Mouse (Mus musculus) heart, embryonic 10.5 days (tissue): ENCODE results near the gene Plxnc1. TPM values are rescaled to one million over a fixed set of nuclear protein-coding genes. Genes with fewer than 3 reads are reported as not detected.

Experiments
- DNase-seq: peaks from one replicate; pipeline ENCODE4 v3.0.0-alpha.2; 2017; ENCODE audit warnings: low spot score
- H3K27ac ChIP-seq: fragments of 300-500 bp; sonication (generic); 2 replicates; pipeline ENCODE4 v1.5.1; 2016; ENCODE audit warnings: mild to moderate bottlenecking
- H3K27me3 ChIP-seq: fragments of 300-500 bp; sonication (generic); 2 replicates; pipeline ENCODE4 v1.6.1; 2016; ENCODE audit warnings: mild to moderate bottlenecking; ENCODE audit not compliant: poor library complexity, insufficient read depth, severe bottlenecking
- H3K36me3 ChIP-seq: fragments of 300-500 bp; sonication (generic); 2 replicates; pipeline ENCODE4 v1.6.1; 2016; ENCODE audit warnings: mild to moderate bottlenecking, moderate library complexity
- H3K4me1 ChIP-seq: fragments of 300-500 bp; sonication (generic); 2 replicates; pipeline ENCODE4 v1.6.1; 2016; ENCODE audit warnings: mild to moderate bottlenecking
- H3K4me3 ChIP-seq: fragments of 300-500 bp; sonication (generic); 2 replicates; pipeline ENCODE4 v1.5.1; 2016; ENCODE audit warnings: mild to moderate bottlenecking, moderate library complexity
- H3K9me3 ChIP-seq: fragments of 300-500 bp; sonication (generic); 2 replicates; pipeline ENCODE4 v1.6.1; 2016; ENCODE audit warnings: mild to moderate bottlenecking, moderate library complexity
- WGBS: fragments of 180-500 bp; shearing (Covaris S2); methylation state at CpG from one replicate; pipeline ENCODE4 v1.1.7; 2016; 5-methylcytosine and 5-hydroxymethylcytosine counted together
- polyA plus RNA-seq: library from polyadenylated mRNA; unstranded; fragments of >200 nt; fragmentation: Nextera tagmentation; extraction: Ambion mirVana; gene quantifications from 2 replicates; pipeline ENCODE4 v1.2.1, GENCODE M21; 2016

The Plxnc1 gene
- polyA plus RNA-seq, 1 experiment from 2014 or later = 2.2 TPM

DNA sequence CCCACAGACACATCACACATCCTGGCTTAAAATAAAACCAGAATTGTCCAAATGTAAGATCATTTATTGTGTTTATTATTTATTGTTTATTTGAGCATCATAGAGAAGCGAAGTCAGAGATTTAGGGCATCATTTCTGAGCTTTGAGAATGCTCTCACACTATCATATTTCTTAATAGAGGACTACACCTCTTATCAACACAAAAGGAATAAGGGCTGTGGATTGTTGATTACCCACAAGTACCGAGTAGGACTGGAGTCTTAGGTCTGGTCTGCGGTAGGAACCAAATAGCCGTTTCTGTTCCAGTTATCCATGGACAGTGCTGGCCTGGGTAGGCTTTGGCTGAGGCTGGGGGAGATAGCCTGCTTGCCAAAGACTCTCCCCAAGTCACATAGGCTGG, 20.2 kb downstream of the Plxnc1 start:
- DNase-seq = no peak
- no peaks in the 10 kb centered on the region for H3K9me3 ChIP-seq
- peaks cover 44% of the 10 kb centered on the region for H3K4me1 ChIP-seq
- H3K4me3 ChIP-seq = no peak overlapping the region
- WGBS = 51% methylated on average over 4 of the region's 4 CpGs
- 0 out of 2 replicates have a peak, but pooled peaks cover 3% of the 10 kb centered on the region for H3K36me3 ChIP-seq
- H3K27ac ChIP-seq = 0 out of 2 replicates have a peak overlapping the region, but pooled peaks have one; percentile 42
- H3K27me3 ChIP-seq = no peaks in the 10 kb centered on the region

DNA sequence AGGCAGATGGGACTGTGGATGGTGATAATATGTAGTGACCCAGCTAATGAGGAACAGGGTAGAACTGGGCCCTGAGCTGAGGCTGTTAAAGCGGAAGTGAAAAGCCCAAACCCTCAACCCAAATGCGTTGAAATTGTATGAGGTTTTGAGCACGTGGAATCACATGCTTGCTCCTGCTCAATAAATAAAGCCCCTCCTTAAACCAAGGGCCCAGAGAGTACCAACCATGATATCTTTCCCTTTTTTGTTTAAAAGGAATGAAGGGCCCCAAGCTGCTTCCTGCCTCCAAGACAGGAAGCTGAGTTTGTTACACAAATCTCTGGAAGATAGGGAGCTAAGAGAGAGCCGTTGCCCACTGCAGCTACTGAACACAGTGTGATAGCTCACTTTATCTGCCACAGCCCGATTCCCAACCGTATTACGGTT, 21.3 kb downstream of the Plxnc1 start:
- Histone ChIP-seq H3K27ac (peak overlapping the region; percentile 47; the same call in 1 of the 2 replicates), H3K27me3 (no peaks in the 10 kb centered on the region), H3K4me1 (peaks cover 44% of the 10 kb centered on the region), H3K4me3 (no peak overlapping the region), H3K36me3 (0 out of 2 replicates have a peak, but pooled peaks cover 3% of the 10 kb centered on the region), H3K9me3 (no peaks in the 10 kb centered on the region)
- DNase-seq = no peak
- WGBS = 47% methylated on average over 7 of the region's 7 CpGs

DNA sequence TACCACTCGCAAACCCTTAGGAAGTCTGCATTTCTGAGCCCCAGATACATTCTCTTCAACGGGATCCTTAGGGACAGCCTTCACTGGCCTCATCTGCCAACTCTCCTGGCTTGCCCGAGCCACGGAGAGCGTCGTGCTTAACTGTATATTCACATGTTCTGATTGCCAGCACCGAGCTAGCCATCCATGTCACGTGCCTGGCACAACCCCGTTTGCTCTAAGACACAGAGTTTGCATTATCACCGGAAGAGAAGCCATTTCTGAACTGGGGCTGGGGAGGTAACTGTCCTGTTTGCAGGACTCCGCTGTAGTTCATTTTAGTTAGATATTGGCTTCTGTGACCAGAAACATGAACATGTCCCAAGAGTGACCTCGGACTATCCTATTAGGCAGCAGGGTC, 21.8 kb downstream of the Plxnc1 start:
- no peak for DNase-seq
- H3K4me3 ChIP-seq = no peak overlapping the region
- H3K36me3 ChIP-seq = 0 out of 2 replicates have a peak, but pooled peaks cover 3% of the 10 kb centered on the region
- H3K27me3 ChIP-seq = no peaks in the 10 kb centered on the region
- peaks cover 48% of the 10 kb centered on the region for H3K4me1 ChIP-seq
- WGBS = 81% methylated on average over 12 of the region's 12 CpGs
- H3K27ac ChIP-seq = peak overlapping the region; percentile 47; the same call in 1 of the 2 replicates
- no peaks in the 10 kb centered on the region for H3K9me3 ChIP-seq

DNA sequence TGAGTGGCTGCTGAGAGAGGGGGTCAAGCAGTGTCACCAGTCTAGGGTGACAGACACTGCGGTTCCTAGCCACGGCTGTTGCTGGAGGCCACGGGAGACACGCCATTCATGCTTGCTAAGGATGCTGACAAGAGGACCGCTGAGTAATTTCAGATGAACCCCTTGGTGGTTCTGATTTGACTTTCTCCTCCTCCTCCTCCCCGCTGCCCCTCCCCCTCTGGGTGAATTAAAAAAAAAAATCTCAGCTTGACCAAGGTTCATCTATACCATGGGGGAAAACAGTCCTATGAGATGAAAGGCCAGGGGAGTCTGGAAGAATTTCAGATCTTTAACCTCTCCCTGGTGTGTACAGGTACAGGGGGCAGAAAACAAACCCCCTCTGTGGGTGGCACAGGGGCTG, 22.9 kb downstream of the Plxnc1 start:
- 58% methylated on average over 6 of the region's 6 CpGs for WGBS
- no peak for DNase-seq
- Histone ChIP-seq H3K9me3 (no peaks in the 10 kb centered on the region), H3K4me1 (peaks cover 44% of the 10 kb centered on the region), H3K27me3 (no peaks in the 10 kb centered on the region), H3K36me3 (0 out of 2 replicates have a peak, but pooled peaks cover 3% of the 10 kb centered on the region), H3K4me3 (no peak overlapping the region), H3K27ac (peak overlapping the region; percentile 10; the same call in 1 of the 2 replicates)

DNA sequence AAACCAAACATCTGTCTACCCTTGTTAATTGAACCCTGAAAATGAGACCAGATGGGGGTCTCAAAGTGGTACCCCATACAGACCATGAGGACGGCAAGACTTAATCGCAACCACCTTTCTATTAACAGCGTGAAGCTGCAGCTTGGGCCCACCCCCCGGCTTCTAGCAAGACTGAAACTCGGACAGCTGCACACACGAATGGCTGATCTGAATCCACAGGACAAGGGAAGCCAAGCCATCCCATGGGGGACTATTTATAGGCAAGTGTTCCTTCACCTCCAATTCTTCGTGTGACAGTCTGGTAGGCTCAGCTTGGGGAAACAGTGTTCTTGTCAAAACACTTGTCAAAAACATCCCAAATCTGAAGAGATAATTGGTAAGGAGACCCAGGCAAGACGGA, 24.1 kb downstream of the Plxnc1 start:
- H3K36me3 ChIP-seq = 0 out of 2 replicates have a peak, but pooled peaks cover 3% of the 10 kb centered on the region
- no peak overlapping the region for H3K27ac ChIP-seq
- no peak overlapping the region for H3K4me3 ChIP-seq
- H3K4me1 ChIP-seq = peaks cover 43% of the 10 kb centered on the region
- H3K27me3 ChIP-seq = no peaks in the 10 kb centered on the region
- WGBS = 78% methylated on average over 8 of the region's 8 CpGs
- DNase-seq = no peak
- H3K9me3 ChIP-seq = no peaks in the 10 kb centered on the region

DNA sequence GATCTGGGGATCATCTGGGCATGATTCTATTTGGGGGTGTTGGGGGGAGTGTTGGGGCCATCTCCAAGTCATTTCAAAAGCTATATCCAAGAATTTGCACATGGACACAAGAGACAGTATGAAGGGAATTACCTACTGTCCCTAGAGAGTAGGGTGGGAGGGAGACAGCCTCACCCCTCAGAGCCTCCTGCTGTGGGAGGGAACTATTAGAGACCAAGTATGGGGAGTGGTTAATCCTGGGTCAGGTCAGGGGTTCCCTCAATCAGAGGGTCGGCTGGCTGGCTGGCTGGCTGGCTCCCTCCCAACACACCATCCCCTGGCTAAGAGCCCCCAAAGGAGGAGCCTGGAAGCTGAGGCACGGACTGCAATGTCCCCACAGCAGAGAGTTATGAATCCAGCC, 24.7 kb downstream of the Plxnc1 start:
- WGBS = 86% methylated on average over 2 of the region's 2 CpGs
- Histone ChIP-seq H3K27ac (0 out of 2 replicates have a peak overlapping the region, but pooled peaks have one; percentile 1), H3K27me3 (no peaks in the 10 kb centered on the region), H3K9me3 (no peaks in the 10 kb centered on the region), H3K36me3 (0 out of 2 replicates have a peak, but pooled peaks cover 3% of the 10 kb centered on the region), H3K4me1 (peaks cover 43% of the 10 kb centered on the region), H3K4me3 (no peak overlapping the region)
- DNase-seq = no peak

DNA sequence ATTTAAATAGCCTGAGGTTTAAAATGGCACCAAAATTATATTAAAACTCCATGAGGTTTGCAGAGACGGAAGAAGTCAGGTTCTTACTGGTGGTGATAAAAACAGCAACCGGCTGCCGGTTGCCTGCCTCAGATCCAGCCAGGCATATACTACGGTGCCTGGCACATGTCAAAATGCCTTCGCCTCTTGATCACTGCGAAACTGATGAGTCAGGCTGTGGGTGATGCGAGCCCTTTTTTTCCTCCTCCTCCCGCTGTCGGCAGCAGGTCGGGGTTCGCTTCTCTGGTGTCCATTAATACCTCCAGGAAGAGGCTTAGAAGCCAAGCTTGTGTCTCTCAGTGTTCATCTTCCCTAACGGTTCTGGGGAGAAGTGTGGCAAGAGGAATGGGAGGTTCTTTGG, 25.1 kb downstream of the Plxnc1 start:
- Histone ChIP-seq H3K9me3 (no peaks in the 10 kb centered on the region), H3K36me3 (0 out of 2 replicates have a peak, but pooled peaks cover 3% of the 10 kb centered on the region), H3K27ac (0 out of 2 replicates have a peak overlapping the region, but pooled peaks have one; percentile 1), H3K4me1 (peaks cover 41% of the 10 kb centered on the region), H3K27me3 (no peaks in the 10 kb centered on the region), H3K4me3 (peak overlapping the region; percentile 25; the same call in 1 of the 2 replicates)
- 35% methylated on average over 12 of the region's 12 CpGs for WGBS
- no peak for DNase-seq

DNA sequence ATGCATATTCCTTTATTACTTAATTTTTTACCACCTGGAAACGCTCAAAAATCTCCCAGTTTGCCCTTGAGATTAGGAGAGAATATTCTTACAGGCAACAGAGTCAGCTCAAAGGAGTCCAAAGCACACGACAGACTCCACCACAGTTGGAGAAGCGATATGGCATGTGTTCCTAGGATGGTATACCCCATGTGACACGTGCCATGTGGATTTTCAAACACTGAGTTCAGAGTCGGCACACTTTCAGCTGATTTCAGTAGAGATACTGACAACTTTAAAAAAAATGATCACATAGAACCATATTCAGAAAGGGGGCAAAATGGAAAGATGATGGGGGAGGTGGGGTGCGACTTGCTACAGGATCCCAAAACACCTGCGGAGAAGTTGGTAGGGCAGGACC, 26.0 kb downstream of the Plxnc1 start:
- Histone ChIP-seq H3K36me3 (0 out of 2 replicates have a peak, but pooled peaks cover 3% of the 10 kb centered on the region), H3K4me3 (no peak overlapping the region), H3K27ac (no peak overlapping the region), H3K9me3 (no peaks in the 10 kb centered on the region), H3K4me1 (peaks cover 37% of the 10 kb centered on the region), H3K27me3 (no peaks in the 10 kb centered on the region)
- WGBS = 84% methylated on average over 7 of the region's 7 CpGs
- DNase-seq = no peak

DNA sequence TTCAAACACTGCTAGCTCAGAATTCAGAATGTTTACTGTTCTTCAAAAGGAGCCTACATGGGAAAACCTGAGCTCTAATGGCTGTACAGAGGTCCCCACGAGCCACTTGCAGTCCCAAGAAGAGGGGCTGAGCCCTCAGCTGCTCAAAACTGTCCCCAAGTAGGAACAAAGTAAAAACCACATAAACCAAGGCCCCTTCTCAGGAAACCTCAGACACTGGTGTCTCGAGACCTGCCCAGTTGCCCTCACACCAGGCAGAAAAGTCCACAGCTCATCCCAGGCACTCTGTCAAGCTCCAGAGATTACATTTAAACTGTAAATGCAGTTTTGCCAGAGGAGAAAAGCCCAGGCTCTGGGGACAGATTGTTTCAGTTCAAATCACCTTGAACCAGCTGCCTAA, 26.6 kb downstream of the Plxnc1 start:
- Histone ChIP-seq H3K36me3 (0 out of 2 replicates have a peak, but pooled peaks cover 3% of the 10 kb centered on the region), H3K9me3 (no peaks in the 10 kb centered on the region), H3K4me1 (peaks cover 31% of the 10 kb centered on the region), H3K27me3 (no peaks in the 10 kb centered on the region), H3K4me3 (no peak overlapping the region), H3K27ac (no peak overlapping the region)
- no peak for DNase-seq
- 61% methylated on average over 2 of the region's 2 CpGs for WGBS

DNA sequence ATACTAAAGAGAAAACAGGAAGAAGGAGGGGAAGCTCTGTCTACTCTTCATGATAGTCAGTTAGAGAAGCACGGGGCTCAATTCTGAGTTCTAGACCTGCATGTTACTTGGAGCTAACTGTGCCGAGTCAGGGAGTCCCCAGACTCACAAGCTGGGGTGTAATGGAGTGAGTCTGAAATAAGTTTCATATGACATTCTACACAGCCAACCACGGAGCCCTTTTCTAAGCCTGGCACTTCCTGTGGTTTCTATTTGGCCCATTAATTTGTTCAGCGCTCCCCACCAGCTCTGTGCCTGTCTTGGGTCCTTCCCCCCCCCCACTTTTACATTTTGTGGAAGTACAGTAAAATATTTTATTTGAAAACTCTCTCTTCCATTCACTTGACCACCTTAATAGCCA, 27.3 kb downstream of the Plxnc1 start:
- DNase-seq = no peak
- Histone ChIP-seq H3K27me3 (no peaks in the 10 kb centered on the region), H3K4me1 (peaks cover 25% of the 10 kb centered on the region), H3K9me3 (no peaks in the 10 kb centered on the region), H3K27ac (no peak overlapping the region), H3K36me3 (0 out of 2 replicates have a peak, but pooled peaks cover 3% of the 10 kb centered on the region), H3K4me3 (no peak overlapping the region)
- 75% methylated on average over 4 of the region's 4 CpGs for WGBS

DNA sequence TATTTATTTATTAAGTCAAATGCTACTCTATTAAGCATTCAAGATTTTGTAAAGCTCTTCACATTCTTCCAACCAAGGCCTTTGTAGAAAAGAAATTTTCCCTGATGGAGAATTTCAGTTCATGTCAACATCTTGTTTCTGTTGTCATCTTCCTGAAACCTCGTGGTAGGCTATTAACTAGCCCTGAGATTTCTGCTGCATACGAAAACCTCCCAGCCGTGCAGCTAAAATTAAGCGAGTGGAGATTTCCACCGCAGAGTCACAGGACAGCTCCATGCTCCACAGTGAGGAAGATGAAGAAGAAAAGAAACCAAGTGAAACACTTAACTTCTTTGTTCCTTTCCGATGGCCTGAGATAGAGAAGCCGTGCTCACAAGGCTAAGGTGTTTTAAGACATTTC, 28.0 kb downstream of the Plxnc1 start:
- DNase-seq = no peak
- Histone ChIP-seq H3K27me3 (no peaks in the 10 kb centered on the region), H3K36me3 (0 out of 2 replicates have a peak, but pooled peaks cover 3% of the 10 kb centered on the region), H3K4me1 (peaks cover 19% of the 10 kb centered on the region), H3K27ac (no peak overlapping the region), H3K4me3 (no peak overlapping the region), H3K9me3 (no peaks in the 10 kb centered on the region)
- 89% methylated on average over 7 of the region's 7 CpGs for WGBS

DNA sequence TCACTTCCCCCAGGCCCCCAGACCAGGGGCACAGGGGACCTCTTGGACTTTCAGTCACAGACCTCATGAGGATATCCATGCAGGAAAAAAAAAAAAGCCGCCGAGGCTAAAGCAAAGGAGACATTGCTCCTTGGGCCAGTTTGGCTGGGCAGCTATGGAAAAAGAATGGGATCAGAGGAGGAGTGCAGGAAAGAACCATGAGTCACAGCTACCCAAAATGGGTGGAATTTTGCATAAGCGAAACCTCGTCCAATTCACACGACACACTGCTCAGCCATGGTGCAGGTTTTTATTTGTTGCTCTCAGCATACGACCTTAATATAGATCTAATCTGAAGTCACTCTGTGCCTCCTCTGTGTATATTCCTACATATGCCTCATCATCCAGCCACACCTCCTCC, 28.9 kb downstream of the Plxnc1 start:
- Histone ChIP-seq H3K9me3 (no peaks in the 10 kb centered on the region), H3K4me3 (no peak overlapping the region), H3K27me3 (no peaks in the 10 kb centered on the region), H3K27ac (no peak overlapping the region), H3K4me1 (peaks cover 12% of the 10 kb centered on the region), H3K36me3 (no peaks in the 10 kb centered on the region)
- DNase-seq = no peak
- WGBS = 83% methylated on average over 6 of the region's 6 CpGs

DNA sequence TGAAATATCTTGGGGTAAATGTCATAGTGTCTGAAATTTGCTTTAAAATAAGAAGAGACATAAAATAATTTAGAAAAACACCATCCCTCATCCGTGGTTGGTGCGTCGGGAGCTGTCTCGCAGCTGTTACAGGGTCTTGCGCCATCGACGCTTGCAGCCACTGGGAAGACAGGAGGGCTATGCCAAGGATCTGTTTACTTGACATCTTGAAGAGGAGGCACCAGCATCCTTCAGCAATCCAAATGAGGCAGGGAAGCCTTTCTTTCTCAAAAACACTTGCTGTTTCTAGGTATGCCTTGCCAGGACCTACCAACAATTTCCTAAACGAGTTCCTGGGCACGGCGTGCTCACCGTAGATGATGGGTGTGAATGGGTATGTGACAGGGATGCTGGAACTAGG, 30.6 kb downstream of the Plxnc1 start:
- Histone ChIP-seq H3K27ac (no peak overlapping the region), H3K36me3 (no peaks in the 10 kb centered on the region), H3K9me3 (no peaks in the 10 kb centered on the region), H3K4me3 (no peak overlapping the region), H3K4me1 (peaks cover 5% of the 10 kb centered on the region; the same call in 1 of the 2 replicates), H3K27me3 (no peaks in the 10 kb centered on the region)
- DNase-seq = no peak
- WGBS = 91% methylated on average over 11 of the region's 11 CpGs

DNA sequence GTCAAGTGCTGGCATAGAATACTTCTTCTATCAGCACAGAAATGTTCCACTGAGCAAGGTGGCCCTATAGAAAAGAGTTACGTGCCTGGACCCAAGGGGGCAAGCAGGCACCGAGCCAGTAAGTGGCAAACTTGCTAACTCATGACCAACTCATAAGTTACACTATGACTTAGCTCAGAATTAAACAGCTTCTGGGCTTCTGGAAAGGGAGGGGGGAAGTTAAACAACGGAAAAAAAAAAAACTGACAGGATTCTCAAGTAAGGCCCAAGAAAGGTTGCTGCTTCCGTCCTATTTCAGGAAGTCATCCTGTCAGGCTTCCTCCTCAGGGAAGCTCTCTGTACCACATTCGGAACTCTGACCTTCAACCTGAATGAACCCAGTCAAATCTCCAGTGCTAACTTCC, 31.3 kb downstream of the Plxnc1 start:
- H3K4me3 ChIP-seq = no peak overlapping the region
- no peaks in the 10 kb centered on the region for H3K27me3 ChIP-seq
- no peak for DNase-seq
- H3K36me3 ChIP-seq = no peaks in the 10 kb centered on the region
- 64% methylated on average over 5 of the region's 5 CpGs for WGBS
- no peak overlapping the region for H3K27ac ChIP-seq
- H3K4me1 ChIP-seq = peaks cover 10% of the 10 kb centered on the region; the same call in 1 of the 2 replicates
- H3K9me3 ChIP-seq = no peaks in the 10 kb centered on the region
